Mouse (Mus musculus): Measurements from ENCODE around the gene Clec2h. TPM values are rescaled to one million over a fixed set of nuclear protein-coding genes. Genes with fewer than 3 reads are reported as not detected.
A peak's percentile ranks its signal among the peaks of the same experiment; 100 is the strongest.
"Not testable (repeated sequence)": the region's sequence is repeated elsewhere in the genome, so short reads cannot be mapped to it uniquely, and the experiment has no call there.

Clec2h gene
- total RNA-seq (2021), result not detected

DNA sequence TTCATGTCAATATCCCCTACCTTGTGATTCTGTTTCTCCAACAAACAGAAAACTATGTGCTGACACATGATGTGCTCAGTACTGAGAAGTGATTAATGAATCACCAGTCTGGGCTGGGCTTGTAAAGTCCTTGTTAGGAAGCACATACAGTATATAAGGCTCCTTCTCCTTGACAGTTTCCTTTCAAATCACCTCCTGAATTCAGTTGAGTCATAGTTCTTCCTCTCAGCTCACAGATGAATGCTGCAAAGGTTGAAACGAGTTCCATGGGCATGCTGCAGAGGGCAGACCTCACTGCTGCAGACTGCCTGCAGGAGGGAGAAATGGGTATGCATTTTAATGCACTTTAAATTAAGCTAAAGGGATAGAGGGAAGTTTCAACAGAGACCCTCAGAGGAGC, at the start of gene Clec2h:
TSS of gene Clec2h (plus strand) at position 180 of the 400 bp plus-strand sequence.
- no peak for DNase-seq
- intact Hi-C loops (cut with DNase I), result no loop called here

DNA sequence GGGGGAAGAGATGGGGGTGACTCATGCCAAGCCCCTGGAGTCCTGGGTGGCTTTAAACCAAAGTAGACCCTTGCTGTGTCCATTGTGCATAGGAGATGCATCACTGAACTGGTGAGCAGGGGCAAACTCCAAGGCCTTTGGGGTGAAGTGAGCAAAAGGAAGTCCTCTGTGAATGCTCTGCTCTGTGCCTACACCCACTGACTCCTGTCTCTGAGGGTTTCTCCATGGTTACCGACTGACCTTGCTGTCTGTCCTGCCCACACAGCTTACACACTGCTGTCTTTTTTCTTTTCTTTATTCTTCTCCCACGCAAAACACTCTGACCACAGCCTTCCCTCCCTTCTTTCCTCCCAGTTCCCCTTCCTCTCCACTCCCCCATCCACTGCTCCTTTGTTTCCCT, 39.5 kb upstream of the Clec2h start:
- no peak for DNase-seq
- intact Hi-C loops (cut with DNase I), result no loop called here

DNA sequence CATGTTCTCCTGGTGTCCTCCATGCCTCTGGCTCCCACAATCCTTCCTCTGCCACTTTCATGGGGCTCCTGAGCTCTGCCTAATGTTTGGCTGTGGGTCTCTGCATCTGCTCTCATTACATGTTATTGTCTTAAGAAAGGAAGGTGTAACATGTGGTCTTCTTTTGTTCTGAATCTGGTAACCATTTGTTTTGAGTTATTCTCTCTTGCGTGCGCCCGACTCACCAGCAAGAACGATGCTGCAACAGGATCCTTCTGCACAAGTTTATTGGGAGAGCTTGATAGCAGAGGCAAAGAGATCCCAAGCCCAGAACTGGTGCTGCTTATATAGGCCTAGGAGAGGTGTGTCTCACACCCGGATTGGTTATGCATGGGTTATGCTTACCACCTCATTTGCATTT, 38.8 kb upstream of the Clec2h start, which contains the start of gene Klrb1a:
TSS of gene Klrb1a (minus strand) at position 101 of the 400 bp plus-strand sequence.
- DNase-seq; intact Hi-C loops (cut with DNase I): not testable (repeated sequence)

DNA sequence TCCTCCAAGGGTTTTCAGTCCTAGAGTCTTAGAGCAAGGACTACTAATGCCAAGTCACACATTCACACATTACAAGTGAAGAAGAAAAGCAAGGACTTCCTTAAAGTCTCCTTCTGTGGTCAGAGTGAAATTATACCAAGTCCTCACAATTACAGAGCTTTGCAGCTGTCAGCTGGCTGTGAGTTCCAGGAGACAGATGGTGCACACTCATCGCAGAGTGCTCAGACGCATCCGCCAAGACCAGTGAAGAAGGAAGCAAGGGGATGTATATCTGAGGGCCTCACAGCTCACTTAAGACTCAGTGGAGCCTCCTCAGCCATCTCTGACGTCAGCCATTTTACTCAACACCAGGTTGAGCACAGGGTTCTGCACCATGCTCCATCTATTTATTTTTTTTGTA, 37.8 kb upstream of the Clec2h start:
- intact Hi-C loops (cut with DNase I), result no loop called here
- DNase-seq, result no peak

DNA sequence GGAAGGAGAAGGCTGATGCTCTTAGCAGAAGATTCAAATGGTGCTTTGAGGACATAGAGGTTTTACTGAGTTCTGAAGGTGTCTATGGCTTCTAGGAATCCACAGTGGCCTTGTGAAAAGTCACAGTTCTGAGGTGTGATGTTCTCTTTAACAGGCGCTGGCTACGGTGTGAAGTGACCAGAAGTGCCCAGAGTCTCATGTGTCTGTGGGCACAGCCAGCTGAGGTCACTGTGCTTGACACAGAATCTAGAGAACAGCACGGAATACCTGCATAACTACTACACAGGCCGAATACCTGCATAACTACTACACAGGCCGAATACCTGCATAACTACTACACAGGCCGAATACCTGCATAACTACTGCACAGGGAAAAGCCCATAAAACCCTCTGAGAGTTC, 36.9 kb upstream of the Clec2h start:
- intact Hi-C loops (cut with DNase I); DNase-seq: not testable (repeated sequence)

DNA sequence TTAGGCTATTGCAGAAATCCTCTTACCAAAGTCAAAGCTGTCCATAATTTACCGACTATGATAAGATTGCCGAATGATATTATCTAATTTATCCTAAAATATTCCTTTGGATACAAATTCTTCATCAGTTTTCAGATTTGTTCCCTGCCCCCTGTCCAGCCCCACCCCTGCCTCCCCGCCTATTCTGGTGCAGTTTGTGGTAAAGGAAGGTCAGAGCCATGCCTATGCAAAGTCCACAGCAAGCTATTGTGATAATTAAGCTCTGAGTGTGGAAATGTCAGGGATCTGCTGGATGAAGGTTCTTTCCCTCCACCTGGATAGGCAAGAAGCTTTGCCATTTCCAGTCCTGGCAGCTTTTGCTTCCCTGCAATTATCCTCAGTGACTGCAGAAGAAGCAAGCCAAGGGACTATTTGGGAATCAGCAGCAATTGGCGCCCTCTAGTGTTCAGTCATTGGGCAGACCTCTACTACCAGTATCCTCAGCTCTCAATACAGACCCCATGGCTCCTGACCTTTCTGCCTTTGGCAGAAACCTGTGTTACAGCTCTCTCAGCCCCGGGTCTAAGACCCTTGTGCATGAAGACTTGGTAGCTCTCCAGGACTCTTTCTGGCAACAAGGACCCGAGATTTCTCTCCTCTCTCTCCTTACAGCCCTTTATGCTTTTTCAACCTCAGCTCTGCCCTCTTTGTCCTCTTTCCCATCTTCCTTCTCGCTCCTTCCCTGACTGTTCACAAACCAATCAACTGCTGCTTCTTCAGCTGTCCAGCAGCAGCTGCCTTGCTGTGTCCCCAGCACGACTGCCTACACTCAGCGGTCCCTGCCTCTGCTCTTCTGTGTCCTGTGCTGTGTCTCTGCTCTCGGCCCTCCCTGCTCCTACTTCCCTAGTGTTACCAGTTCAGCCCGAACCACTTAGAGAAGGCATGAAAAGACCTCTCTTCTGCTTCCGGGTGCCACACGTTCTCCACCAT, 32.1 kb upstream of the Clec2h start:
- intact Hi-C loops (cut with DNase I), result not testable (repeated sequence)
- peak; percentile 49 to 64 for DNase-seq

DNA sequence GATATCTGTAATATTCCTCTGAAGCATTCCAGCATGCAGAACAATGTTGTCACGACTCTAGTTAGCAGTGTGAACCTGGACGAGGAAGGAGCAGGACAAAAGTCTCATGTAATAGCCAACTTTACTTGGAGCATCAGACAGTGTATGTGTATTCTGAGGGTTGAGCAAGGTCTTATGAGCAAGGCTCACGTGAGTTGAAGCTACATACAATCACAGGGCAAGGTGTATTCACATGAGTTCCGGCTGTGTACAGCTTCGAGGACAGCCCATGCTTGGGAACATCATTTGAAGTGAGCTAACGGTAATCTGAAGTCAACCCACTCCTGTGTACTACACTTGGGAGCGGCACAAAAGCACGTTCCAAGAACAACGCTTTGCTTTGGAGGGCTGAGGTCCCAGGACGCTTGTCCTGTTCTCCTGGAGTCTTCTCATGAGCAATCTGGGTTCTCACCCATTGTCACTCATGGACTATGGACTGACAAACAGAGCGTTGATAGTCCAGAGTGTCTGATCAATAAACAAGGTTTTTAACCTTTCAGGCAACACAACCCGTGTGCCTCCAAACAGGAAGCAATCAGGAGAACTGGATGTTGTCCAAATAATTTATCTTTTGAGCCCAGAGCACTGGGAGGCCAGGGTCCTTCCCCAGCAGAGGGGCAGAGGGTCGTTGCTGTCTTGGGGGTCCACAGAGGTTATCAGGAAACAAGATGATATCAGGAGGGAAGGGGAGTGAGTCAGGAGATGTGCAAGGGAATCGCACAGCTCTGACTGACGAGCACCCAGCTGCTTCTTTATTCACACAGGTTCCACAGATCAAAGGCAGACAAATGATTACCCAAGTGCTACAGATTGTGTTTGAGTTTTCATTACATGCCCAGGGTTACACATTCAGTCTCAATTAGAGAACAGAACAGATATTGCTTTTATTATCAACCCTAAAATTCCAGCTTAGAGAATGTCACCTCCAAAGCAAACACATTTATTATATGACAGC, 31.0 kb upstream of the Clec2h start:
- intact Hi-C loops (cut with DNase I); DNase-seq: not testable (repeated sequence)

DNA sequence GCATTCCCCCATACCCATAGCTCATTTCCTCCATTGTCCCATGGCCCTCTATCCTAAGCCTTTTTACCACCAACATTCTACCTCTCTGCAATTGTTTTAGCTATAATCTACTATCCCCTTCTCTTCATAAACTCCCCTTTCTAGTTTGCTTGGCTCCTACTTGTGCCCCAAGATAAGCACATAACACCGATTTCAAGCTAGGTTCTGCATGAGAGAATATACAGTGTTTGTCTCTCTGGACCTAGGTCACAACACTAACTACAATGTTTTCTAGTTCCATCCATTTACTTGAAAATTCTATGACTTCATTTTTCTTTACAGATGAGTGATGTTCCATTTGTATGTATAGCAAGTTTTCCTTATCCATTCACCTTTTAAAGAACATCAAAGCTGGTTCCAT, 21.5 kb upstream of the Clec2h start:
- intact Hi-C loops (cut with DNase I), result no loop called here
- DNase-seq, result no peak

DNA sequence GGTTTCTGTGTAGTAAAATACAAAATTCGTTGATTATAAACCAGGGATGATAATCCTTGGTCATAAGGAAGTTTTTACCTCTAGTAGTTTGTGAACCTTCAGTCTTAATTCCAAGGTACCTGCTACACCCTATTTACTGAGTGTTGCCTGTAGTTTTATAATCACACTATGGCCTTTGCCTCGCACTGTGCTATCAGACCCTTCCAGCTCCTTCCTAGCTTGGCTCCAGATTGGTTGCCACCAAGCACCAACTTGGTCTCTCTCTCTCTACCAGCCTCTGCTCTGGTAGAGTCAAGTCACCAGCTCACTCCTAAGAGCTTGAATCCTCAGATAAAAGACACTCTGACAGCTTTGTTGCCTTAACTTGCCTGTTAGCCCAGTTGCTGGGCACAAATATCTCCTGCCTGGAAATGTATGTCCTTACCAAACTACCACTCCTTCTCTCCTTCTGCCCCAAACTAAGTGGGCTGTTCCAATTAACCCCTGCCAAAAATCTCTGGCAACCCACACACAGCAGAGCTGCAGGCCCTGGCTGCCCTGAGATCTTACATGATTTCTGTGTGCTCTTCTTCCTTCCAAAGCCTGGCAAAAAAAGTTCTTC, 21.0 kb upstream of the Clec2h start:
- DNase-seq, result no peak
- intact Hi-C loops (cut with DNase I), result no loop called here

DNA sequence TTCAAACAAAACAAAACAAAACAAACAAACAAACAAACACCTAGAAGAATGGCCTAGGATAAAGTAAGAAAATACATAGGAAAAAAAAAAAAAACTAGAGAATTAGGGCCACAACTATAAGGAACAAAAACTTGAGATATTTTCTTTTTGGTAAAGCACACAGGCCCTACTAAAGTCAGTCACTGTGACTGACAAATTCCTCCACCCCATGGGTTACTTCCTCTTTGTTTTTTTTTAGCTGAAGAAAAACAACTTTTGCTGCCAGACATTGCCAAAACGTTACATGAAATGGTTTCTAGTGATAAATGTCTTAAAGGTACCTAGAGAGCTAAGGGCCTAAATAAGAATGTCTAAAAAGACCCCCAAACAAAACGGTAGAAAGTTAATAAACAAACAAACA, 18.2 kb upstream of the Clec2h start:
- intact Hi-C loops (cut with DNase I), result no loop called here
- DNase-seq, result no peak

DNA sequence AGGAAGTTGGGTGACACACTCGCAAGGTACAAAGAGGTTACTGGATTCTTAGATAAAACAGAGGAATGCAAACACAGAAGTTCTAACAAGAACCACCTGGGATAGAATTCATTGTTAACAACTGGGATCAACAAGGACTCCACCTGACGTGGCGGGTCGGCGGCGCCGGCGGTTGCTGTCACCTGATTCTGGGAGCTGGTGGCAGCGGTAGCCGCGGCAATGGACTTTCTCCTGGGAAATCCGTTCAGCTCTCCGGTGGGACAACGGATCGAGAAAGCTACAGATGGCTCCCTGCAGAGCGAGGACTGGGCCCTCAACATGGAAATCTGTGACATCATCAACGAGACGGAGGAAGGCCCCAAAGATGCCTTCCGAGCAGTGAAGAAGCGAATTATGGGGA, 17.5 kb upstream of the Clec2h start:
- DNase-seq; intact Hi-C loops (cut with DNase I): not testable (repeated sequence)

DNA sequence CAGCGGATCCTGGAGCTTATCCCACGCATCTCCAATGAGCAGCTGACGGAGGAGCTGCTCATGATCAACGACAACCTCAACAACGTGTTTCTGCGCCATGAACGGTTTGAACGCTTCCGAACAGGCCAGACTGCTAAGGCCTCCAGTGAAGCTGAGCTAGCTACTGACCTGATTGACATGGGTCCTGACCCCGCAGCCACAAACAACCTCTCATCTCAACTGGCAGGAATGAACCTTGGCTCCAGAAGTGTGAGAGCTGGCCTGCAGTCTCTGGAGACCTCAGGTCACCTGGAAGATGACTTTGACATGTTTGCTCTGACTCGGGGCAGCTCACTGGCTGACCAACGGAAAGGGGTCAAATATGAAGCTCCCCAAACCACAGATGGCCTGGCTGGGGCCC, 16.5 kb upstream of the Clec2h start:
- DNase-seq; intact Hi-C loops (cut with DNase I): not testable (repeated sequence)

DNA sequence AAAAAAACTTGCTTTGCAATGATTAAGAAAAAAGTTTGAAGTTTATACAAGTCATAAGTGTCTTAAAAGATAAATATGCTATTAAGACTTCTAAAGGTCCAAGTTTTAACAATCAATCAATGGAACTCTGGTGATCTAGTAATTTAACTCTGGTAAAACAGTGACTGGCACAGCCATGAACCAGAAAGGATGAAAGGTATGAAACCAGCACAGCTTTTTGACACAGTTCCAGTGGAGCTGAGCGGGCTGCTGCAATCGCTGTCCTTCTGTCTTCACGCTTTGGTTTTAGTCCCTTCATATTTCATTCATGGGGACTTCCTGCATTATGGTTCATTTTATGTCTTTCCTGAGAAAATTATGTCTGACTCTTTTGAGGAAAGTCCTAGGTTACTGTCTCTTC, 12.5 kb upstream of the Clec2h start:
- intact Hi-C loops (cut with DNase I), result loop anchor here (10.0 kb wide), 1 partner anchor 235 kb away; the partner anchor contains the start of gene Clec2i
- no peak for DNase-seq

DNA sequence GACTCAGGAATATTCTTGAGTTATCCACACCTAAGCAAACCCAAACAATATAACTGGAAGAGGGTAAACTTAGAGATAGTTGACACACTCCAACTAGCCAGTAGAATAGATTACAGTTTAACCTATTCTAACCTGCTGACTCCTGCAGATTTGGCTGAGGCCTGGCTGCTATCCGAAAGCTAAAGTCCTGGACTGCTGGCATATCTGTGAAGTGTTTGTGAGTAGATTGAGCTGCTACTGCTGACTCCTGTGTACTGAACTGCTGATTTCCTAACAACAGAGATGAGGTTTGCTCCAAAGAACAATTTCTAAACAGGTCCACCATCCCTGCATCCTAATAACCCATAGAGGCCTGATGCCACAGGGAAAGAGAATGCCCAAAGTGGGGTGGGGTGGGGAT, 12.0 kb upstream of the Clec2h start:
- intact Hi-C loops (cut with DNase I), result loop anchor here (10.0 kb wide), 1 partner anchor 235 kb away; the partner anchor contains the start of gene Clec2i
- no peak for DNase-seq

DNA sequence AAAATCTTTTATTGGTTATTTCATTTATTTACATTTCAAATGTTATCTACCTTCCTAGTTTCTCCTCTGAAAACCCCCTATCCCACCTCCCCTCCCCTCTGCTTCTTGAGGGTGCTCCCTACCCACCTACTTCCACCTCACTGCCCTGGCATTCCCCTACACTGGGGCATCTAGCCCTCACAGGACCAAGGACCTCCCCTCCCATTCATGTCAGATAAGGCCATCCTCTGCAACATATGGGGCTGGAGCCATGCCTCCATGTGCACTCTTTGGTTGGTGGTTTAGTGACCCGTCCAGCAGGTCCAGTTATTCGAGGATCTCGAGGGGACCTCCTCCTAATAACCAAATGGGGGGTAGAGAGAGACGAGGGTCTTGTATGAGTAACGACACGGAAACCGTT, 11.4 kb upstream of the Clec2h start:
- not testable (repeated sequence) for DNase-seq
- intact Hi-C loops (cut with DNase I), result loop anchor here (10.0 kb wide), 1 partner anchor 234 kb away; the partner anchor contains the start of gene Clec2i

DNA sequence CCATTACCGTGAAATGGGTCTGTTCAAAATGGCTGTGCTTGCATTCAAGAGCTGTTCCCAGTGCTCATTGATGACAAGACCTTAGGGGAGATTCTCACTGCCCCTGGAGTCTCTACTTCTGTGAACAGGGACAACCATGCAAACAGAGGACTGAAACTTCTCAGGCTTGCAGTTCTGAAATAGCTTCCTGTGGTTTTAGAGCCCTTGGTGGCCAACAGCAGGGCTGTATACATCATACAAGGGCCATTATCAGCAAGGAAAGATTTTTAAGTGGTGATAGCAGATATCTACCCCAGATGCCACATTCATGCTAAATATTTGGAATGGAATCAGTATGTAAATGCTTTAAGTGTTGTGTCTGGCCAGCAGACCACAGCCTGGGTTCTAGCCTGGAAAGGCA, 9.2 kb upstream of the Clec2h start:
- DNase-seq, result no peak
- intact Hi-C loops (cut with DNase I), result loop anchor here (10.0 kb wide), 1 partner anchor 232 kb away; the partner anchor contains the start of gene Clec2i

DNA sequence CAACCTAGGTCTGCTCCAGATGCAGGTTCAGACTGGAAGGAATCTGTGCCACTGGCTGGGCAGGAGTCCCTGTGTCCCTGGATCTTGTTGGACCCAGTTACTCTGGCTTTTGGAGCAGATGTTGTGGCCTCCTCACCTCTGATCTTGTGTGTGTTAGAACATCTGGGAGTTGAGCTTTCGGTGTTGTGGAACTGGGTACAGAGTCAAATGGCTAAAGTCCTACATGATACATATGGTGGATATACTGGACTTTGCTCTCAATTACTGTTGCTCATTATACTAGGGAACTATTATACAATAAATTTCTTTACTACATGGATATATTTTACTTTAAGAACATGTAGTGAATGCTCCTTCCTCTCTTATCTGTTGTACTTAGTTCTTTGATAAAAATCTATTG, 936 bp upstream of the Clec2h start:
- intact Hi-C loops (cut with DNase I), result no loop called here
- DNase-seq, result no peak

DNA sequence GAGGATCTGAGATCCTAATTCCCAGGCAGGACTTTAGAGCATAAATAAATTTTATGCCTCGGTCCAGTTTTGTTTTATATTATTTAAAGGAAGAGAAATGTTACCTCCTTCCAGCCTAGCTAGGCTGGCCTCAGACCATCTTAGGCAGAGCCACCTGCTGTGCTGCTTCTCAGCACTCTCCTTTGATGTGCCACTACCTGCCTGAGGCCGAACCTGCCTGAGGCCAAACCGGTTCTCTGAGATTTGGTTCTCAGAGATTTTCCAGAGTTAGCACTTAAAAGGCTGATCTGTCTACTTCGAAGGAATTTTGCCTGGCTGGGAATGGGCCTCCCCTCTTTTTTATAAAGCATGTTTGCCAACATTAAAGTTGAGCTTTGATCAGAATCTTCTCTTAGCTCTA, 7.8 kb downstream of the Clec2h start:
- no peak for DNase-seq
- intact Hi-C loops (cut with DNase I), result no loop called here

DNA sequence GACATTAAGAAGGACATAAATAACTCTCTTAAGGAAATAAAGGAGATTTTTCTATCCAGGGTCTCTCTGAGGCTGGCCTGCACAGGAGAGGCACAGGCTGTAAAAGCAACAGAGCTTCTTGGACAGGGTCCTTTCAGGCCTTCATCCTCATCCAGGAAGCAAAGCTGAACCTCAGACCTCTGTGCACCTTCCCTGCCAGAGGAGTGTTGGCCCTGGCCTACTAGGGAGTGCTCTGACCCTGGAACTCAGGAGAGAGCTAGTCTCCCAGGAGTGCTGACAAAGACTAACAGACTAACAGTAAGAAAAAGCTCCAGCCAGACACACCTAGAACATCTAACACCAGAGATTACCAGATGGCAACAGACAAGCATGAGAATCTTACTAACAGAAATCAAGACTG, 17.4 kb downstream of the Clec2h start:
- DNase-seq, result no peak
- intact Hi-C loops (cut with DNase I), result no loop called here

DNA sequence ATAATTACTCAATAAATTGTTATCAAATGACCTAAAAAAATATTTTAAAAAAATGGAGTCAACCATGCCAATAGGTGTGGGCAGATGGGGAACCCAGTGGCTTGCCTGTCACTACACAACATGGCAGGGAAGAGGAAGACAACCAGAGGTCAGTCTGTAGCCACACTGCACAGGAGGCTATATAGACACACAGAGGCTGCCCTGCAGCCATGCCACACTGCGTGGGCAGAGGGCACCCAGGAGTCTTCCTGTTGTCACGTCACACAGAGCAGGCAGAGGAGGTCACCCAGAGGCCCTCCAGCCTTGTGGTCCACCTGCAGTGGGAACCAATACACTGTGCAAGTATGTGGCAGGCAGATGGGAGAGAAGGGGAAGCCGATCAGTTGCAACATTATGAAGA, 39.5 kb downstream of the Clec2h start:
- intact Hi-C loops (cut with DNase I), result no loop called here
- DNase-seq, result no peak

All from heart, postnatal 10 days (tissue).